Mouse (Mus musculus): ENCODE results near the gene Map3k7cl.

The Map3k7cl gene

DNA sequence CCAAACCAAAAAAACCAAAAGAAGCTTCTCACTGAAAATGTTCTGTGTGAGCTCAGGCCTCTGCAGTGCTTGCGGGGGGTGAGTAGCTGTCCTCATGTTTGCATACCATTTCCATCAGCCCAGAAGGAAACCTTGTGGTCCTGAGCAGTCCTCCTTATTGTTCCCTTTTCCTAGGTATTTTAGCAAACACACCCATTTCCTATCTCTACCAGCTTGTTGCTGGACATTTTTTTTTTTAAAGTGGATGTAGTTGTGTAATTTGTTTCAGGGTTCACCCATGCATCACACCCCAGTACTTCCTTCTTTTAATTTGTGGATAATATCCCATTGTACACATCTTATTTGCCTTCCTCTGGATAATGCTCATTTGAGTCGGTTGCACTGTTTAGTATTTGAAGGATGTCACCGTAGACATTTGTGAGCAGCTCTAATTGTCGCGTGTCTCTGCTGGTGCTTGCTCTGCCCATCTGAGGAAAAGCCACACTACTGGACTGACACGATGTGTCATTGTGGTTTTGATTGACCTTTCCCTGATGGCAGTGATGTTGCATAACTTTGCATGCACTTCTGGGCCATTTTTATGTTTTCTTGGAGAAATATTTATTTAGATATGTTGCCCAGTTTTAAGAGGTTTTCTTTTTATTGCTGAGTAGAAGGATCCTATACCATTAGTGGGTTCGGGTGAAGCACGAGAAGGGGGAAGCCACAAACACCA, 32.6 kb downstream of the Map3k7cl start:
- no peak for DNase-seq (ENCODE audit: low spot score)

DNA sequence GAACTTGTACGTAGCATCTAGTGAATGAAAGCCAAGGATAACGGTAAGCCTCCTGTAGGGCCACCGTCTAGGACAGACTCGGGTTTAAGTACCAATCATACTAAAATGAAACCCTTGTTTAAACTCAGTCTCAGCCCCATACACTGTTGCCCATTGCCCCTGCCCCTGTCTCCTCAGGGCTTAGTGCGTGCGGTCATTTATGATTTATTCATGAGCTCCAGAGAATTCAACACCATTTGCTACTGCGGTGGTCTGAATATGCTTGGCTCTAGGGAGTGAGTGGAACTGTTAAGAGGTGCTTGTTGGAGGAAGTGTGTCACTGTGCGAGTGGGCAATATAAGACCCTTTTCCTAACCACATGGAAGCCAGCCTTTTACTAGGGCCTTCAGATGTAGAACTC, 34.7 kb downstream of the Map3k7cl start:
- no peak for DNase-seq (ENCODE audit: low spot score)

DNA sequence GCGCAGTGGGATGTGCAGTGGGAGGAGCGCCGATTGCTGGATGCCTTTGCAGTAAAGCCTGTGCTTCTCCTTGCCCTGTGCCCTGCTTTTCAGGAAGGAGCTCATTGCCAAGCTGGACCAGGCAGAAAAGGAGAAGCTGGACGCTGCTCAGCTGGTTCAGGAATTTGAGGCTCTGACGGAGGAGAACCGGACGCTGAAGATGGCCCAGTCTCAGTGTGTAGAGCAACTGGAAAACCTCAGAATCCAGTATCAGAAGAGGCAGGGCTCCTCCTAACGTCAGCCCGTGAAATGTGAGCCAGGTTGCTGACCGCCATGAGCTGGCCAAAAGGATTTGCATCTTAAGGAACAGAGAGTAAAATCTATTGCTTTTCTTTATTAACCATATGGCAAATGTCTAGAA, 41.0 kb downstream of the Map3k7cl start:
- DNase-seq (ENCODE audit: low spot score) = no peak

DNA sequence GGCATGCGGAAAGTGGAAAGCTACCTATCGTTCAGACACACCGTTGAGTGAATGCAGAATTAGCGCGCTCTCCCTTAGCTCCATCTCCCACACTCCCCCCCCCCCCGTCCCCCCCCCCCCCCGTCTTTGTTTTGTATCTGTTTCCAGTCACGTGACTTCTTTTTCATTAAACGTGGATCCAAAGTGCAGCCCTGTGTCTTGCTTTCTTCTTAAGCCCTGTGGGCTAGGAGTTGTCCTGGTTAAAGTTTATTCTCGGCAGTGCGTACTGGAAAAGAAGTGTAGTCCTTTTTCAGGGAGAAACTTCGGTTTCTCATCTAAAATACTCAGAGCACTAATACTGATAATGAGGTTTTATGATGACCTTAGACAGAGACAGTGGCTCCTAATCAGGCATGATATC, 42.0 kb downstream of the Map3k7cl start:
- DNase-seq (ENCODE audit: low spot score) = no peak

DNA sequence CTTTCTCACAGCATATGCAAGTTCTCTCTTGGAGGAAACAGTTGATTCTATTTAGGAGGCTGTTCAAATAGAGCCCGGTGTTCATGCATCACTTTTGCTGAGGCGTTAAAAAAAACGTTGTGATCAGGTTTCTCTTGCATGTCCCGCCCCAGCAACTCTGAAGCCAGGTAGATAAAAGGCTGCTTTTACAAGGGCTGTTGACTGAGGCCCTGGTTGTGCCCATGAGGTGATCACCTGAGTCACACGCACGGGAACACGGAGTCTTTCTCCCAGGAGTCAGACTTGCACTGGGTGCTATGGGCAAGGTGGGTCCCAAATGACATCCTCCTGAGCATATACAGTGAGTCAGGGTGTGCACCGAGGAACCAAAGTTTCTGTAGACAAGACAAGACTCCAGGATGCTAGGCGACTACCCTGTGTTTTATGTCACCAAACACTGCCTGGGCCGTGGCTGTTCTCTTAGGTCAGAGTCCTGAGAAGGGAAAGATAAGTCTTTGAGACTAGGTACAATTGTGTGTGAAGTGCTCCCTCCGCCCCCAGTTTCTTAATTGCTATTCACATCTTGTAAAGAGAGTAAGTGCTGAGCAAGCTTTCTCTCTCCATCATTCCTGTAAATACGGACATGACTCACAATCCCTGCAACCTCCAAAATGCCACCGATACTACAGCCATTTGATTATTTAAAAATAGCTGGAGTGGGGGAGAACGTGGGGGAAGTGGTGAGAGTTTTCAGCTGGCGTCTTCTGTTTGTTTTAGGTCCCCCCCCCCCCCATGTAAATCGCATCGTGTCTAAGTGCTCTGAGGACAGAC, 49.8 kb downstream of the Map3k7cl start:
- no peak for DNase-seq (ENCODE audit: low spot score)

DNA sequence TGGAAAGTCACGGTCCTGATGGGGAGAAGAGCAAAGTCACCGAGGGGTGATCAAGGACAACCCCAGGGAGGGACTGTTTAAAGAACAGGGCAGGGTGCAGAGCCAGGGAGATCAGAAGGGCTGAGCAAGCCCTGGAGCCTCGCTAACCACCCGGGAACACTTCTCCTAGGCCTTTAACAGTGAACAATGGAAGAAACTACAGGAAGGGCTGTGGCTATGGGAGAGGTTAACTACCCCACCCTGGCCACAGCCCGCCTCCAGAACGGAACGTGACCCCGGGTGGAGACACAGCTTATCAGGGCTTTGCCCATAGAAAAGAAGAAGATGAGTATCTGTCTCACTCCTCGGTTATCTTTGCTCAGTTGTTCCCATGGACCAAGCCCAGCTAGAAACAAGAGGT, 50.9 kb downstream of the Map3k7cl start:
- no peak for DNase-seq (ENCODE audit: low spot score)

DNA sequence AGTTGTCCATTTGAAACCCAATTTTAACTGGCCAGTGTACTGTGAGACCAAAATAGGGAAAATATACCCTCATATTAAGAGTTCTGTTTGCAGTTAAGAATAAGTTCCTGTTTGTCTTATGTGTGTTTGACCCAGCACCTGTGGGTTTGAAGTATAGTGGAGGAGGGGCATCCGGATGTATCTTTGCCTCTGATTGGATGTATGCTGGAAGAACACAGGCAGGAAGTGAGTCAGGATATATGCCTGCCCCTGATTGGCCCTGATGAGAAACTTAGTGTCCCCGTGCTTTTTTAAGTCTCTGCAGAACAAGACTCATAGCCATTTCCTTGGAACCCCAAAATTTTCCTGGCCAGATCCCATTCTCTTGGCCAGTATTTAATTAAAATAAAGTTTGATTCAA, 51.8 kb downstream of the Map3k7cl start:
- DNase-seq (ENCODE audit: low spot score) = no peak

DNA sequence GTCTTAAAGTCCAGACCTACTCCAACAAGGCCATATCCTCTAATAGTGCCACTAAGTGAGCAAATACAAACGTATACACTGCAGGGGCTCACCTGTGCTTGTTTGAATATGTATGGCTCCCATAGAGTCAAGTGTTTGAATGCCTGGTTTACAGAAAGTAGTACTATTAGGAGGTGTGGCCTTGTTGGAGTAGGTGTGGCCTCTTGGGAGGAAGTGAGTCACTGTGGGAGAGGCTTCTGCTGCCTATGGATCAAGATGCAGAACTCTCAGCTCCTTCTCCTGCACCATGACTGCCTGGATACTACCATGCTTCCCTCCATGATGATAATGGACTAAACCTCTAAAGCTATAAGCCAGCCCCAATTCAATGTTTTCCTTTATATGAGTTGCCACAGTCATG, 54.3 kb downstream of the Map3k7cl start:
- no peak for DNase-seq (ENCODE audit: low spot score)

DNA sequence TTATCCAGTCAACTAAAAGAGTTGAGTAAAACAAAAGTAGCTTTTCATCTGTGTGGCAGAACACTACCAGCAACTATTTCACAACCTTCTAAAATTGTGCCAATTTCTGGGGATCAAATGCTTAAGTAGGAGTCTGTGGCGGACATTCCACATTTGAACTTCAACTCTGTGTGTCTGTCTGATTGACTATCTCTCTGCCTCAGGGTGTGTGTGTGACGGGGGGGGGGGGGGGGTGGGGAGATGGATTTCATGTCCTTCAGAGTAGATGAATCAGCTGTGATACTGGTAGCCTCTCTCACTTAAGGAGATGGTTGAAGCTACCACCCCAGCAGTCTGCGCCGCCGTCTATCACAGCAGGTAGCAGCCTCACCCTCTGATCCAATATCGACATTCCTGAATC, 54.8 kb downstream of the Map3k7cl start:
- no peak for DNase-seq (ENCODE audit: low spot score)

DNA sequence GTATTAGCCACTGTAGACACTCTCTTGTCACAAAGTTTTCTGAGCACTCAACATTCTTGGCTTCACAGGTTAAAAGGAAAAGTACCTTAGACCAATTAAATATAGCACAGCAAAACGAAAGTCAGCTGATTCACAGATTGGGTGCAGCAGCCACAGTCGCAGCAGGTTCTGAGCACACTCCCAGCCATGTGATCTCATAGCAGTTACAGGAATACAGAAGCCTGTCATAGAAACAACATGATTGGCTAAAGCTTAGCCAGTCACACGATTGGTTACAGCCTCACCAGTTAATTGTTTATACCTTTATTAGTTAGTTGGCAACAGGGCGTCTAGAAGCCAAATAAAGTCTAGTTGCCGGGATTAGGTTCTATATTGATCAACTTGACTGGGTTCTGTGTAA, 57.0 kb downstream of the Map3k7cl start:
- DNase-seq (ENCODE audit: low spot score) = no peak

DNA sequence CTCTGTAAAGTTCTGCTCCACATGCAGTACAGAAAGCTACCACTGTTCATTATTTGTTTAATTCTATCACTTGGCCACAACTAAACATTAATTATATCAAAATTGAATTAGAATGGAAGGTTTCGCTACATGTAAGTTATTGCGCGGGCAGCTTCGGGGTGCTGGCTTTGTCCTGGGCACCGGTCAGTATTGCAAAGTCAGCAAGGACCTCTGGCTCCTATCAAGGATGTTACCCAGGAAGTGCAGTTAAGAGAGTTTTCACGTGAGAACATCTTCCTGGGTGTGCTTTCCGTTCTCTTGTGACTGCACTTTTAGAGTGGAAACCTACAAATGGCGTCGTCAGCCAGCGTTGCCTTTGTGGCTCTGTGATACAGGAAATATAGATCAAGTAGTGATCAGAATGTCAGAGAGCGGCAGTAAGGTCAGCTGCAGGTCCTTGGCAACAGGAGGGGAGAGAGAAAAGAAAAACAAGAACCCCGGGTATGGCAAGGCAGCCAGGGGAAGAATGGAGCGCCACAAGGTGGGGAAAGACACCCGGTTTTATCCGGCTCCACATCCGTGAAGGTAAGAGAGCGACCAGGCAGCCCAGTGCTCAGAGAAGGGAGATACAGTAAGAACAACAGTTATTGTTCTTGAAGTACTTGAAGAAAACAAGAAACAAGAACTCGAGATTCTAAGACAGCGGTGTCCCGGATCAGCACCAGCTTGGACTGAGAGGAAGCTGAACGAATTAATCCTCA, 57.6 kb downstream of the Map3k7cl start:
- DNase-seq (ENCODE audit: low spot score) = no peak

DNA sequence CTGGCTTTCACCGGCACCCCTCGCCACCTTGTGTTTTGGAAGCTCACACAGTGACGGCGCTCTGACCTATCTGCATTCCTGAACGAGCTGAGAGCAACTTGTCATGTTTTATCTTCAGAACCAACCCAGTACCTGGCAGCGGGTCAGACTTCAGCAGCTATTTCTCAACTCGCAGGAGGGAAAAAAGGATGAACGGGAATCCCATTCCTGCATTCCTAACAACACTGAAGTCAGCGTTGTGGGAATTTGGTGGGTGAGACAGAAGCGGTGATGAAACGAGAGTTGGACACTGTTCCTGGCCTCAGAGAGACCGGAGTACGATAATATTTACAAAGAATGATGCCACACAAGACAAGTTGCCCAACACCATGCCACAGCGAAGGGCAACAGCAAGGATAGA, 58.3 kb downstream of the Map3k7cl start:
- no peak for DNase-seq (ENCODE audit: low spot score)

DNA sequence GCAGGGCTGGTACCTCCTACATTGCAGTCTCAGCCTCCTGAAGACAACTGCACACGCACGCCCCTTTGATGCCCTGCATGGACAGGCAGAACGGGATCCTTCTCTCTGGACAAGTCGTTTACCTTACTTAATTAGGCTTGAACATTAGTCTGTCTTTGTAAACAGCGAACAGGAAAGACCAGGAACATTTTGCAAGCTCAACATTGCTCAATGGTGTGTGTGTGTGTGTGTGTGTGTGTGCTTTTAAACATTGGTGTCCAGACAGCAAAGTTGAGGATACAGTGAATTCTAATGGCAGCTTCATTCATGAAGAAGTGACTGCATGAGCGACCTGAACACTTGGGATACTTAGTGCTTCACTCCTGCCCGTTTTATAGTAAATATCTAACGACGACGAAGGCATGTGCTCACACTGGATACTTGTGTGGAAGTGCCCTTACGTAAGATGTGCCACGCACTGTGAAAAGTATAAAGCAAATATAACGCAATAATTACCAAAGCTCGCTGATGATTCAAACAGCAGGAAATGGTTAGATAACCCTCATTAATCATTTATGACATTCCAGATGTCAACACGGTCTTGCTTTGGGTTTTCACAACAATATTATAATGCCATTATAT, 59.2 kb downstream of the Map3k7cl start:
- no peak for DNase-seq (ENCODE audit: low spot score)

DNA sequence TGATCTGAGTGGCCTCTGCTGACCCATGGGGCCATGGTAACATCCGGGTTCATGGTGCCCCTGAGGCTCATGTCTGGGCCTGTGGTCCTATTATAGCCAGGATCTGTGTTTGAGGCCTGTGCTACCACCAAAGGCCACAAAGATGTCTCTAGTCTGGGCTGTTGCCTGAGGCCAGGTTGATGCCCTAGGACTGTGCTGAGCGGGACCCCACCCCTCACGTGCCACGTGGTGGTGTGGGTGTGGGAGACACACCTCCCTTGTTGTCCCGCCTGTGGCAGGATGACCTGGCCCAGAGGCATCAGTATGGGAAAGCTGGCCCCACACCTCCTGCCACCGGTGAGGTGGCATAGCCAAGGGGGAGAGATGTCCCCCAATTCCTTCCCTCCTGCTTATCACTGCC, 64.2 kb downstream of the Map3k7cl start:
- no peak for DNase-seq (ENCODE audit: low spot score)

DNA sequence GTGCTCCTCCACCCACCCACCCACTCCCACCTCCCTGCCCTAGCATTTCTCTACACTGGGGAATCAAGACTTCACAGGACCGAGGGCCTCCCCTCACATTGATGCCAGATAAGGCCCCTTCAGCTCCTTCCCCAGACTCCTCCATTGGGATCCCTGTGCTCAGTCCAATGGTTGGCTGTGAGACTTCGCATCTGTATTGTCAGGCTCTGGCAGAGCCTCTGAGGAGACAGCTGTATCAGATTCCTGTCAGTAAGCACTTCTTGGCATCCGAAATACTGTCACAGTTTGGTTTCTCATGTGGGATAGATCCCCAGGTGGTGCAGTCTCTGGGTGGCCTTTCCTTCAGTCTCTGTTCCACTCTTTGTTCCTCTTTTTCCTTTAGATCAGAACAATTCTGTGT, 68.1 kb downstream of the Map3k7cl start:
- DNase-seq (ENCODE audit: low spot score) = no peak

DNA sequence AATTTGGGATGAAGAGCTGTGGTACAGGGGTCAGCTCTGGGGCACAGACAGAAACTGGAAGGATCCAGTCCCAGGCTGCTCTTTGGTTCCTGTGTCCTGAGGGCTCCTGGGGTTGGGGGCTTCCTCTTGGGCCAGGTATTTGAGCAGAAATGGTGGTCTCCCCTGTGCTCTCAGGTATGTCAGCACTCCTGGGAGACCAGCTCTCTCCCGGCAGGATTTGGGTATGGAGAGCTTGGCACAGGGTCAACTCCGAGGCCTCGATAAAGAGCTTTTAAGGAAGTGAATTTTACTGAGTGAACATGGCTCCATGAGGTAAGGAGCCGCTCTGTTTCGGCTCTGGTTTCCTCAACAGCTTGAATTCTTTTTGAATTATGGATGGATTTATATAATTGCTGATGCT, 70.8 kb downstream of the Map3k7cl start:
- DNase-seq (ENCODE audit: low spot score) = no peak

DNA sequence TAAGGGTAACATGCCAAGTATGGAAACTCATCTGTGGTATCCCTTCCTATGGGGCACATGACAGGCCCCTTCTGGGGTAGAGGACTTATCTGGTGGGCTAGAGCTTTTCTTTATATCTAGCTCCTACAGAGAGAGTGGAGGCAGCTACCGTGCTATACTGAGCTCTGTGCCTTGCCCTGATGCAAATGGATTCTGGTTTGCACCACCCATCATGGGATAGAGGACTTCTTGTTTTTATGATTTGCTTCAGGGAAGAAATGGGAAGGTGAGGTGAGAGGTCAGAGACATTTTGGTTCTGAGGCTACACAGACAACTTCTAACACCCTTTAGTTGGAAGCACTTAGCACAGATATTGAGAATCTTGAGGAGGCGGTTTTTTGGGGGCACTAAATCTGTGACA, 71.8 kb downstream of the Map3k7cl start:
- no peak for DNase-seq (ENCODE audit: low spot score)

DNA sequence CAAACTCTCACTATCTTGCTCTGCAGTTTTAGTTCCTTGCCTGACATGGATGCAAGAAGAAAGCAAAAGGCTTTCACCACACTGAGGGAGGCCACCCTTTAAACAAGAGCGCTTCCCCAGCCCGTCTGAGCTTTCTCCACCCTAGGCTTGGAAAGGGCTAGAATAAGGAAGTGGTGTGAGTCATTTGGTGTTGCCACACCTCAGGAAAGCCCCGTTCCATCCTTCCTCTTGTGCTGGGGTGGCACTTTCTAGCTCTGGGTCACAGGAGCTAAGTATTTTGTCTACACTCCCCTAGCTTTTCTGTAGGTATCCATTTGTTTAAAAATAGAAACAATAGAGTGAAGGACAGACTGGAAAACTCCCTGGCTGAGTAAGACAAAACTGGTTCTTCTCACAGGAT, 72.2 kb downstream of the Map3k7cl start:
- no peak for DNase-seq (ENCODE audit: low spot score)

DNA sequence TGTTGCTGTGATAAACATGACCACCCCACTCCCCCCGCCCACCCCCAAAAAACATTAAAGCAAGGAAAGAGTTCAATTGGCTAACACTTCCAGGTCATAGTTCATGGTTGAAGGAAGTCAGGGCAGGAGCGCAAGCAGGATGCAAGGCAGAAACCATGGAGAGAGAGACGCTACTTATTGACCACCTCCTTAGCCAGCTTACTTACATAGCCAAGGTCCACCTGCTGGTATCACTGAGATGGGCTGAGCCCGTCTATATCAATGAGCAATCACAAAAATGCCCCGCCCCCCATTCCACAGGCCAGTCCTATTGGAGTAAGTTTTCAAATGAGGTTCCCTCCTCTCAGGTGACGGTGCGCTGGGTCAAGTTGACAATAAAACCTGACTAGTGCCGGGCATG, 72.7 kb downstream of the Map3k7cl start:
- no peak for DNase-seq (ENCODE audit: low spot score)

DNA sequence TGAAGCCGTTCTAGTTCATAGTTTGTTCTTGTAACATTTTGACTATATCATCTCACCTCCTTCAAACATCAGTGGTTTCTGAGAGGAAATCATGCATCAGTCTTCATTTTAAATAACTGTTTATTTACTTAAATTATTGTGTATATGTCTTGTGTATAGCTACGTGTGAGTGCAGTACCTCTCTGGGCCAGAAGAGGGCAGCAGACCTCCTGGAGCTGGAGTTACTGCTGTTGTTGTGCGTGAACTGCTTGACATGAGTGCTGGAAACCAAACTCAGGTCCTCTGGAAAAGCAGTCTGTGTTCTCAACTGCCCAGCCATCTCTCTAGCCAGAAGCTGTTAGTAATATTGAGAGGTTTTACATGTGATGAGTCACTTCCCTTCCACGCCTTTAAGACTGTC, 73.6 kb downstream of the Map3k7cl start:
- no peak for DNase-seq (ENCODE audit: low spot score)

DNA sequence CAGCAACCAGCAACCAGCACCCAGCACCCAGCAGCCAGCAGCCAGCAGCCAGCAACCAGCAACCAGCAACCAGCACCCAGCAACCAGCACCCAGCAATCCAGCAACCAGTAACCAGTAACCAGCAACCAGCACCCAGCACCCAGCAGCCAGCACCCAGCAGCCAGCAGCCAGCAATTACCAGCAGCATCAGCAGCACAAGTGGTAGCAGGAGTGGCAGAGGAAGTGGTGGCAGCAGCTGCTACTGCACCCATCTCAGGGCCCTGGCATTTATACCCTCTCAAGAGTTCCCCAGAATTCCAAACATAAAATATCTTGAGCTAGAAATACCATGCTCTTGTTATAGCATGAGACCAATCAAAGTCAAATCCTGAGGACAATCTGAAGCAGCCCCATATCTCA, 81.6 kb downstream of the Map3k7cl start:
- no peak for DNase-seq (ENCODE audit: low spot score)

DNA sequence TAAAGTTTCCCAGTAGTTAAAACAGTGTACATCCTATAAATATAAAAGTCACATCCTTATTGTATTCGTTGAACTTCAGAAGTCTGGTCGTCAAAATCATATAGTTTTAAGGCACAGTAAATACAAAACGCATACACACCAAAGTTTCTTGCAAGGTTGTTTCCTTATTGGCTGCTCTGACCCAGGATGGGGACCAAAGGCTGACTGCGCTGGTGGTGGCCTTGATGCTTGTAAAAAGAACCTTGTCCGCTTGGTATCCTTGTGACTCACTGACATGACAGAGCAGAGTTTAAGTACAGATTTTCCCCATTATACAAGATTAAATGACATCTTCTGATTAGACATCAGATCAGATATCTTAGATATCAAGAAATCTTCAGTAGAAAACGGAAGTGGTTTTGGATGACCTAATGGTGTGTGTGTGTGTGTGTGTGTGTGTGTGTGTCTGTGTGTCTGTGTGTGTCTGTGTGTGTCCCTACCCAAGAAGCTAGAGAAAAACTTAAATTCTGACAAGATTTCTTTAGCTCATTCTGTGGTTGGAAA, 82.2 kb downstream of the Map3k7cl start:
- DNase-seq (ENCODE audit: low spot score) = no peak
